In the genomic region with DNA sequence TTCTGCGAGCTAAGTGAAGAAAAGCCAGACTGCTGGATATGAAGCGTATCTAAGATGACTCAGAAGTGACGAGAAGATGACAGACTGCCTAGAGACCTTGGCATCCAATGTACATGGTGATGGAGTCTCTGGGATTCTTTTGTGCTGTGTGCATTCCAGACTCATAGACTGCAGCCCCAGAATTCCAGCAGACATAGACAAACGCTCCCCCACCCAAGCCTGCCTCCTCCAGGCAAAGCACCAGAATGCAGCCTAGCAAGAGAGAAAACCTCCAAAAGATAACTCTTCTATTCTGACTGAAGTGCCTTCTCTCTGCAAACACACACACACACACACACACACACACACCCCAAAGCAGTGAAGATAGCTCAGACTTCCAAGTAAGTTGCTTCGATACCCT, we compare ENCODE assay signal across 16 mouse cellular contexts. TPM values are rescaled to one million over a fixed set of nuclear protein-coding genes. Genes with fewer than 3 reads are reported as not detected.
DNase-seq lines count a peak whose midpoint lies in the region; ATAC-seq and TF ChIP-seq lines count a peak whose summit lies in the region.
"Had no signal": no experiment of that assay in that cellular context is flagged by ENCODE, and none has a peak within 500 bp of the region (broad histone marks: within the 10 kb centered on the region; RNA-seq: fewer than 3 reads in every experiment).

No protein-coding gene starts in this region.

- no peak overlapping the region for H3K4me3 ChIP-seq in intestine, postnatal 0 days (ENCODE audit: low read depth, low read length)
- no peak overlapping the region for H3K4me3 ChIP-seq in intestine, embryonic 16.5 days (ENCODE audit: low read length)

- WGBS in intestine, postnatal 0 days, result 63% methylated on average over 5 of the region's 5 CpGs
- WGBS in intestine, embryonic 16.5 days, result 67% methylated on average over 5 of the region's 5 CpGs

- no peaks in the 10 kb centered on the region for H3K9me3 ChIP-seq in intestine, postnatal 0 days (ENCODE audit: control insufficient read depth)
- H3K9me3 ChIP-seq in intestine, embryonic 16.5 days (ENCODE audit: control insufficient read depth, low read length), result no peaks in the 10 kb centered on the region
- H3K9me3 ChIP-seq: G1E had no signal

- peak; percentile 54 for TF ChIP-seq CTCF in intestine, postnatal 0 days (IDR thresholded peaks at IDR 0.05; ENCODE audit: low read depth)

- no peaks in the 10 kb centered on the region for H3K36me3 ChIP-seq in intestine, postnatal 0 days (ENCODE audit: control insufficient read depth, insufficient read depth)
- H3K36me3 ChIP-seq in intestine, embryonic 16.5 days (ENCODE audit: control insufficient read depth, insufficient read depth, low read length), result no peaks in the 10 kb centered on the region
- H3K36me3 ChIP-seq: G1E had no signal

- DNase-seq in 3T3-L1 (ENCODE audit: low read depth, low spot score) (peak; percentile 92), ES-CJ7 (ENCODE audit: low read depth, low spot score) (peak; percentile 71)
- DNase-seq in cerebellum, postnatal 25 days, result no peak
- no peak for DNase-seq in spleen, postnatal 10 days (ENCODE audit: low spot score in 2 of 2)
- no peak for DNase-seq in T-cell, adult 2 months (ENCODE audit: low spot score)
- DNase-seq: adrenal gland, postnatal 25 days; cerebellum, adult 9-10 months; kidney, adult 18-20 months; lung, adult 2 months; midbrain, embryonic 14.5 days; right cerebral cortex, postnatal 14 days had no signal

- no peak overlapping the region for H3K4me2 ChIP-seq in intestine, postnatal 0 days (replicated peaks; ENCODE audit: low read depth)
- no peak overlapping the region for H3K4me2 ChIP-seq in intestine, embryonic 16.5 days (ENCODE audit: low read depth, low read length)

- ATAC-seq in intestine, postnatal 0 days, result no peak
- ATAC-seq in intestine, embryonic 16.5 days, result no peak
- ATAC-seq in granulocyte monocyte progenitor cell, adult 5-6 weeks (replicated peaks; ENCODE audit: poor library complexity, severe bottlenecking), result 0 out of 2 replicates have a peak, but pooled peaks have one; percentile 10

- H3K4me1 ChIP-seq in intestine, postnatal 0 days (replicated peaks; ENCODE audit: control insufficient read depth, insufficient read depth, low read length), result no peaks in the 10 kb centered on the region
- no peaks in the 10 kb centered on the region for H3K4me1 ChIP-seq in intestine, embryonic 16.5 days (ENCODE audit: control insufficient read depth, insufficient read depth, low read length)

- no peaks in the 10 kb centered on the region for H3K27me3 ChIP-seq in intestine, postnatal 0 days (replicated peaks; ENCODE audit: control insufficient read depth, insufficient read depth, low read length)
- no peaks in the 10 kb centered on the region for H3K27me3 ChIP-seq in intestine, embryonic 16.5 days (replicated peaks; ENCODE audit: control insufficient read depth, insufficient read depth, low read length)

- H3K9ac ChIP-seq in intestine, postnatal 0 days (ENCODE audit: low read depth, low read length), result no peak overlapping the region
- no peak overlapping the region for H3K9ac ChIP-seq in intestine, embryonic 16.5 days (ENCODE audit: low read depth, low read length)

- H3K27ac ChIP-seq in intestine, postnatal 0 days (ENCODE audit: low read depth, low read length), result no peak overlapping the region
- no peak overlapping the region for H3K27ac ChIP-seq in intestine, embryonic 16.5 days (ENCODE audit: low read length)

RNA-seq across cellular contexts. Expression of a gene that starts 22.3 kb away (rescaled TPM):
- polyA plus RNA-seq in intestine, postnatal 0 days (2015; fragmentation: Nextera tagmentation; extraction: Ambion mirVana), result 22.1 and 23.7 TPM in 2 replicates
- 8.2 and 11.5 TPM in 2 replicates for polyA plus RNA-seq in intestine, embryonic 16.5 days (2015; fragmentation: Nextera tagmentation; extraction: Ambion mirVana)
- 95.1 and 123 TPM in 2 replicates for total RNA-seq in granulocyte monocyte progenitor cell, adult 5-6 weeks (2014; fragmentation: Nextera tagmentation)
- total RNA-seq in granulocyte monocyte progenitor cell, adult 5-6 weeks (2017), result 110 and 118 TPM in 2 replicates

RNA-seq across cellular contexts. Expression of a gene that starts 31.3 kb away (rescaled TPM):
- polyA plus RNA-seq in intestine, postnatal 0 days (2015; fragmentation: Nextera tagmentation; extraction: Ambion mirVana), result 0.95 and 1.0 TPM in 2 replicates
- 1.5 and 1.7 TPM in 2 replicates for polyA plus RNA-seq in intestine, embryonic 16.5 days (2015; fragmentation: Nextera tagmentation; extraction: Ambion mirVana)
- 0.77 TPM in 1 of 2 replicates, not detected in the other for total RNA-seq in granulocyte monocyte progenitor cell, adult 5-6 weeks (2014; fragmentation: Nextera tagmentation)
- total RNA-seq in granulocyte monocyte progenitor cell, adult 5-6 weeks (2017), result 0.39 and 0.72 TPM in 2 replicates

RNA-seq across cellular contexts. Expression of a gene that starts 35.4 kb away (rescaled TPM):
- polyA plus RNA-seq in intestine, postnatal 0 days (2015; fragmentation: Nextera tagmentation; extraction: Ambion mirVana), result 1.6 and 1.8 TPM in 2 replicates
- 2.3 and 2.6 TPM in 2 replicates for polyA plus RNA-seq in intestine, embryonic 16.5 days (2015; fragmentation: Nextera tagmentation; extraction: Ambion mirVana)
- not detected in 2 replicates for total RNA-seq in granulocyte monocyte progenitor cell, adult 5-6 weeks (2014; fragmentation: Nextera tagmentation)
- not detected in 2 replicates for total RNA-seq in granulocyte monocyte progenitor cell, adult 5-6 weeks (2017)
- total RNA-seq: G1E; hematopoietic stem cell, adult 5-6 weeks had no signal
- polyA plus RNA-seq: G1E had no signal

Comparison
In these comparisons a context has a peak if more than half of its experiments do, and no peak if none do; other contexts are left out.
1. DNase-seq: peak in 3T3-L1 (single experiment) and ES-CJ7 (single experiment); none in cerebellum, postnatal 25 days (0 of 2), spleen, postnatal 10 days (0 of 2) and T-cell, adult 2 months (single experiment).